Mouse (Mus musculus) stomach, postnatal 0 days (tissue): ENCODE measurements around the gene Bricd5.

Experiments
- CTCF ChIP-seq: IDR thresholded peaks from 2 replicates; pipeline ENCODE4 v1.5.1; 2016; ENCODE audit warnings: antibody characterized with exemption, low read depth, mild to moderate bottlenecking, moderate library complexity
- EP300 ChIP-seq: optimal IDR thresholded peaks from 2 replicates; pipeline ENCODE3; 2016; ENCODE audit warnings: antibody characterized with exemption

GRCm38 (mm10) chr17:24485090-24485860 is 11.6 kb downstream of the Bricd5 start:
- no peak for TF ChIP-seq CTCF
- TF ChIP-seq EP300 = no peak
